Comparison of ENCODE assay signal across 28 mouse cellular contexts in the genomic region with DNA sequence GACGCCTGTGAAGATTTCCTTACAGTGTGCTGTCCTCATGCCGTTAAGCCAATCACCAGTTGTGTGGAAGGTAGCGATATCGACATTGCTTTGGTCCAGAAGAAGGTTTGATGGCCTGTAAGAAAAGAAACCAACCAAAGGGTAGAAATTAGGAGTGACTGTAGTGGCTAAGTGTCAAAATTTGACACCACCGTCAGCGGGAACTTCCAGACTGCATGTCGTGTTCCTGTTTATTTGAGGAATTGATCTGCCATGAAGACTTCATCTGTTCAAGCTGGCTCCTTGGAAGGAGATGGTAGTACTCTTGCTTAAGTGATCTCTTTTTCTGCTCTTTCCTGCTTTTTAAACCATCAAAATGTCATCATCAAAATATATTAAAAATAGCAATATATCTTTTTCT.
A peak's percentile ranks its signal among the peaks of the same experiment; 100 is the strongest.
DNase-seq lines count a peak whose midpoint lies in the region; ATAC-seq and TF ChIP-seq lines count a peak whose summit lies in the region.
"Had no signal": no experiment of that assay in that cellular context is flagged by ENCODE, and none has a peak within 500 bp of the region (broad histone marks: within the 10 kb centered on the region; RNA-seq: fewer than 3 reads in every experiment).

No protein-coding gene starts in this region.

- H3K9ac ChIP-seq in hindbrain, embryonic 16.5 days (ENCODE audit: low read depth, low read length) = no peak overlapping the region
- no peak overlapping the region for H3K9ac ChIP-seq in hindbrain, embryonic 14.5 days
- H3K9ac ChIP-seq: embryonic facial prominence, embryonic 13.5 days; embryonic facial prominence, embryonic 15.5 days; forebrain, embryonic 12.5 days had no signal

- no peak for ATAC-seq in cerebellum, adult (ENCODE audit: insufficient number of reproducible peaks, low FRiP score, low TSS enrichment)
- peak; percentile 11; the same call in 1 of the 2 replicates for ATAC-seq in hindbrain, embryonic 16.5 days
- no peak for ATAC-seq in hindbrain, embryonic 14.5 days (ENCODE audit: low FRiP score)
- ATAC-seq: activated CD4-positive, CD25-positive, alpha-beta regulatory T cell, adult 4 months; CD4-positive, CD25-positive, alpha-beta regulatory T cell, adult 4 months; forebrain, embryonic 14.5 days; forebrain, embryonic 16.5 days; Patski had no signal

- H3K9me3 ChIP-seq in hindbrain, embryonic 16.5 days (ENCODE audit: control insufficient read depth, low read length) = no peaks in the 10 kb centered on the region
- H3K9me3 ChIP-seq in hindbrain, embryonic 14.5 days (ENCODE audit: control insufficient read depth, low read length) = no peaks in the 10 kb centered on the region
- H3K9me3 ChIP-seq: embryonic facial prominence, embryonic 13.5 days; embryonic facial prominence, embryonic 15.5 days; forebrain, embryonic 10.5 days; forebrain, embryonic 12.5 days; G1E had no signal

- no peak overlapping the region for H3K4me2 ChIP-seq in hindbrain, embryonic 16.5 days (ENCODE audit: low read length)
- no peak overlapping the region for H3K4me2 ChIP-seq in hindbrain, embryonic 14.5 days (replicated peaks)
- H3K4me2 ChIP-seq: embryonic facial prominence, embryonic 13.5 days; embryonic facial prominence, embryonic 15.5 days; forebrain, embryonic 12.5 days had no signal

- no peaks in the 10 kb centered on the region for H3K36me3 ChIP-seq in hindbrain, embryonic 16.5 days (ENCODE audit: control insufficient read depth, insufficient read depth, low read length)
- no peaks in the 10 kb centered on the region for H3K36me3 ChIP-seq in hindbrain, embryonic 14.5 days (replicated peaks; ENCODE audit: control insufficient read depth, insufficient read depth)
- H3K36me3 ChIP-seq: embryonic facial prominence, embryonic 13.5 days; embryonic facial prominence, embryonic 15.5 days; forebrain, embryonic 10.5 days; forebrain, embryonic 12.5 days; G1E had no signal

- no peaks in the 10 kb centered on the region for H3K4me1 ChIP-seq in hindbrain, embryonic 16.5 days (ENCODE audit: control insufficient read depth, insufficient read depth, low read depth, low read length)
- H3K4me1 ChIP-seq in hindbrain, embryonic 14.5 days (replicated peaks; ENCODE audit: control insufficient read depth, insufficient read depth, low read length) = no peaks in the 10 kb centered on the region
- H3K4me1 ChIP-seq: embryonic facial prominence, embryonic 13.5 days; embryonic facial prominence, embryonic 15.5 days; forebrain, embryonic 12.5 days had no signal

- no peak for TF ChIP-seq CTCF in brain, embryonic 14.5 days (IDR thresholded peaks at IDR 0.05; ENCODE audit: borderline replicate concordance, extremely low read depth, insufficient read depth, insufficient read length)

- H3K27ac ChIP-seq in hindbrain, embryonic 16.5 days (ENCODE audit: low read depth, low read length) = no peak overlapping the region
- H3K27ac ChIP-seq in hindbrain, embryonic 14.5 days = no peak overlapping the region
- H3K27ac ChIP-seq: embryonic facial prominence, embryonic 13.5 days; embryonic facial prominence, embryonic 15.5 days; forebrain, embryonic 10.5 days; forebrain, embryonic 12.5 days had no signal

- H3K4me3 ChIP-seq in hindbrain, embryonic 16.5 days (ENCODE audit: low read length) = no peak overlapping the region
- H3K4me3 ChIP-seq in hindbrain, embryonic 14.5 days (replicated peaks; ENCODE audit: low read length) = no peak overlapping the region
- H3K4me3 ChIP-seq: embryonic facial prominence, embryonic 13.5 days; embryonic facial prominence, embryonic 15.5 days; erythroblast, embryonic 14.5 days; forebrain, embryonic 10.5 days; forebrain, embryonic 12.5 days had no signal

- WGBS in hindbrain, embryonic 16.5 days = 91% methylated on average over 7 of the region's 7 CpGs
- WGBS in hindbrain, embryonic 14.5 days = 93% methylated on average over 7 of the region's 7 CpGs

- intact Hi-C loops in left cerebral cortex, postnatal 4 days (cut with DNase I) = no loop called here

- no peaks in the 10 kb centered on the region for H3K27me3 ChIP-seq in hindbrain, embryonic 16.5 days (replicated peaks; ENCODE audit: control insufficient read depth, insufficient read depth, low read length)
- no peaks in the 10 kb centered on the region for H3K27me3 ChIP-seq in hindbrain, embryonic 14.5 days (ENCODE audit: control insufficient read depth, insufficient read depth, low read length)
- H3K27me3 ChIP-seq: CH12.LX; embryonic facial prominence, embryonic 13.5 days; embryonic facial prominence, embryonic 15.5 days; forebrain, embryonic 12.5 days; Patski had no signal

- TF ChIP-seq POLR2A in brain, embryonic 14.5 days (IDR thresholded peaks at IDR 0.05; ENCODE audit: borderline replicate concordance, extremely low read depth, insufficient read depth, insufficient read length, poor library complexity, severe bottlenecking) = no peak

- DNase-seq in cerebellum, postnatal 10 days = peak; percentile 70 to 75
- DNase-seq in hindbrain, embryonic 14.5 days (ENCODE audit: low spot score) = no peak
- DNase-seq in left cerebral cortex, postnatal 4 days = peak; percentile 16
- no peak for DNase-seq in left cerebral cortex, adult 18-20 months (ENCODE audit: low spot score in 2 of 2)
- peak; percentile 10 for DNase-seq in brain, embryonic 14.5 days (ENCODE audit: low read depth)
- DNase-seq: adrenal gland, adult 8-10 months; adrenal gland, postnatal 14 days; adrenal gland, postnatal 36 days; B cell, adult 2 months; cerebellum, adult 11-12 months; cerebellum, adult 2 months; cerebellum, adult 9-11 months; cerebellum, postnatal 36 days; embryo, embryonic 11 days had no signal

Comparison
In these comparisons a context has a peak if more than half of its experiments do, and no peak if none do; other contexts are left out.
1. DNase-seq: peak in cerebellum, postnatal 10 days (2 of 2), left cerebral cortex, postnatal 4 days (single experiment) and brain, embryonic 14.5 days (single experiment); none in hindbrain, embryonic 14.5 days (single experiment) and left cerebral cortex, adult 18-20 months (0 of 2).